Mouse (Mus musculus) MEL (cell line): ENCODE measurements around the gene Ints4. TPM values are rescaled to one million over a fixed set of nuclear protein-coding genes. Genes with fewer than 3 reads are reported as not detected.
A peak's percentile ranks its signal among the peaks of the same experiment; 100 is the strongest.

Experiments
- DNase-seq: peaks from one replicate; pipeline ENCODE4 v3.0.0; 2011; ENCODE audit warnings: low read depth, low spot score
- H3K27ac ChIP-seq: 2 replicates; pipeline ENCODE4 v1.5.1; 2012; ENCODE audit warnings: low read depth, mild to moderate bottlenecking, control low read depth, low read length, moderate library complexity; ENCODE audit not compliant: control insufficient read depth
- H3K27me3 ChIP-seq, 2 experiments: fragments of 150-350 bp in 1 of 2; sonication (generic) in 1 of 2; 2 replicates each; pipeline ENCODE4 v1.6.1; 2012; ENCODE audit warnings: low read length in 2 of 2, mild to moderate bottlenecking in 2 of 2, improper control_type of control experiment in 1 of 2, moderate library complexity in 1 of 2; ENCODE audit not compliant: insufficient read depth in 2 of 2, control insufficient read depth in 1 of 2
- H3K36me3 ChIP-seq, 2 experiments: 2 replicates each; pipeline ENCODE4 v1.6.1; 2012 to 2014; ENCODE audit warnings: low read length in 2 of 2, improper control_type of control experiment in 1 of 2, inconsistent platforms in 1 of 2, mild to moderate bottlenecking in 1 of 2; ENCODE audit not compliant: insufficient read depth in 2 of 2, control insufficient read depth in 1 of 2
- H3K4me1 ChIP-seq, 2 experiments: fragments of 150-350 bp in 1 of 2; sonication (generic) in 1 of 2; 2 replicates each; pipeline ENCODE4 v1.6.1; 2012; ENCODE audit warnings: low read length in 2 of 2, improper control_type of control experiment in 1 of 2, mild to moderate bottlenecking in 1 of 2; ENCODE audit not compliant: insufficient read depth in 2 of 2, control insufficient read depth in 1 of 2
- H3K4me3 ChIP-seq, 2 experiments: fragments of 150-350 bp in 1 of 2; sonication (generic) in 1 of 2; 2 replicates each; pipeline ENCODE4 v1.5.1; 2012; ENCODE audit warnings: low read depth in 2 of 2, low read length in 2 of 2, mild to moderate bottlenecking in 2 of 2, moderate library complexity in 2 of 2, control low read depth in 1 of 2, improper control_type of control experiment in 1 of 2; ENCODE audit not compliant: control insufficient read depth in 1 of 2, insufficient read depth in 1 of 2
- H3K79me2 ChIP-seq: 2 replicates; pipeline ENCODE4 v1.6.1; 2012; ENCODE audit warnings: mild to moderate bottlenecking, low read length, moderate library complexity; ENCODE audit not compliant: control insufficient read depth, poor library complexity, insufficient read depth
- H3K9ac ChIP-seq: 2 replicates; pipeline ENCODE4 v1.6.1; 2012; ENCODE audit warnings: low read depth, mild to moderate bottlenecking, control low read depth, low read length, moderate library complexity; ENCODE audit not compliant: control insufficient read depth, poor library complexity, severe bottlenecking
- H3K9me3 ChIP-seq: fragments of 150-350 bp; sonication (generic); replicated peaks from 2 replicates; pipeline ENCODE4 v1.6.1; 2012; ENCODE audit warnings: mild to moderate bottlenecking, low read length, improper control_type of control experiment, moderate library complexity; ENCODE audit not compliant: insufficient read depth
- BHLHE40 ChIP-seq: IDR thresholded peaks from 2 replicates; pipeline ENCODE4 v1.6.1; 2012; ENCODE audit warnings: low read depth, mild to moderate bottlenecking, inconsistent platforms, low read length, improper control_type of control experiment, borderline replicate concordance
- CTCF ChIP-seq, 3 experiments: IDR thresholded peaks in 2 of 3; conservative IDR thresholded peaks in 1 of 3; 2 replicates each; pipeline ENCODE4 v1.5.1; 2011 to 2012; ENCODE audit warnings: low read length in 3 of 3, low read depth in 2 of 3, mild to moderate bottlenecking in 2 of 3, improper control_type of control experiment in 1 of 3, inconsistent platforms in 1 of 3, mixed read lengths in 1 of 3, moderate library complexity in 1 of 3; ENCODE audit not compliant: control insufficient read depth in 1 of 3, insufficient read depth in 1 of 3, poor library complexity in 1 of 3, severe bottlenecking in 1 of 3
- EP300 ChIP-seq, 2 experiments: IDR thresholded peaks; 2 replicates each; pipeline ENCODE4 v1.6.1; 2011; ENCODE audit warnings: improper control_type of control experiment in 2 of 2, low read length in 2 of 2, low read depth in 1 of 2, mild to moderate bottlenecking in 1 of 2
- GATA1 ChIP-seq: IDR thresholded peaks from 2 replicates; pipeline ENCODE4 v1.6.1; 2011; ENCODE audit warnings: low read depth, low read length, improper control_type of control experiment
- JUND ChIP-seq: IDR thresholded peaks from 2 replicates; pipeline ENCODE4 v1.6.1; 2011; ENCODE audit warnings: low read depth, mild to moderate bottlenecking, improper control_type of control experiment, low read length
- KAT2A ChIP-seq: conservative IDR thresholded peaks from 2 replicates; pipeline ENCODE4 v1.6.1; 2012; ENCODE audit warnings: low read depth, low read length, improper control_type of control experiment, inconsistent platforms
- MAFK ChIP-seq: IDR thresholded peaks from 2 replicates; pipeline ENCODE4 v1.6.1; 2011; ENCODE audit warnings: low read depth, mild to moderate bottlenecking, low read length, improper control_type of control experiment, borderline replicate concordance
- MAX ChIP-seq: IDR thresholded peaks from 2 replicates; pipeline ENCODE4 v1.6.1; 2011; ENCODE audit warnings: low read length, improper control_type of control experiment
- MXI1 ChIP-seq: IDR thresholded peaks from 2 replicates; pipeline ENCODE4 v1.6.1; 2011; ENCODE audit warnings: mild to moderate bottlenecking, low read depth, low read length, improper control_type of control experiment
- MYB ChIP-seq: IDR thresholded peaks from 2 replicates; pipeline ENCODE4 v1.6.1; 2011; ENCODE audit warnings: mild to moderate bottlenecking, low read depth, low read length, improper control_type of control experiment
- MYC ChIP-seq: IDR thresholded peaks from 2 replicates; pipeline ENCODE4 v1.6.1; 2011; ENCODE audit warnings: low read depth, mild to moderate bottlenecking, low read length, improper control_type of control experiment, moderate library complexity
- NELFE ChIP-seq: IDR thresholded peaks from 2 replicates; pipeline ENCODE4 v1.6.1; 2011; ENCODE audit warnings: low read depth, low read length, improper control_type of control experiment
- POLR2A ChIP-seq, 2 experiments: IDR thresholded peaks; 2 replicates each; pipeline ENCODE4 v1.6.1; 2011 to 2012; ENCODE audit warnings: low read length in 2 of 2, mild to moderate bottlenecking in 2 of 2, control low read depth in 1 of 2, improper control_type of control experiment in 1 of 2, low read depth in 1 of 2, moderate library complexity in 1 of 2; ENCODE audit not compliant: control insufficient read depth in 1 of 2, insufficient read depth in 1 of 2, poor library complexity in 1 of 2
- RAD21 ChIP-seq: IDR thresholded peaks from 2 replicates; pipeline ENCODE4 v1.6.1; 2011; ENCODE audit warnings: mild to moderate bottlenecking, low read depth, low read length, improper control_type of control experiment
- SIN3A ChIP-seq: IDR thresholded peaks from 2 replicates; pipeline ENCODE4 v1.6.1; 2012; ENCODE audit warnings: low read length, improper control_type of control experiment, inconsistent platforms
- TAL1 ChIP-seq: IDR thresholded peaks from 2 replicates; pipeline ENCODE4 v1.6.1; 2012; ENCODE audit warnings: mild to moderate bottlenecking, inconsistent platforms, low read length, moderate library complexity, mixed read lengths
- TCF12 ChIP-seq: IDR thresholded peaks from 2 replicates; pipeline ENCODE4 v1.6.1; 2014; ENCODE audit warnings: low read depth, mild to moderate bottlenecking, inconsistent platforms, low read length, improper control_type of control experiment, moderate library complexity
- USF1 ChIP-seq: IDR thresholded peaks from 2 replicates; pipeline ENCODE4 v1.6.1; 2014; ENCODE audit warnings: low read depth, mild to moderate bottlenecking, inconsistent platforms, low read length, improper control_type of control experiment, moderate library complexity
- USF2 ChIP-seq, 2 experiments: IDR thresholded peaks; 2 replicates each; pipeline ENCODE4 v1.6.1; 2011 to 2012; ENCODE audit warnings: improper control_type of control experiment in 2 of 2, low read length in 2 of 2, borderline replicate concordance in 1 of 2, inconsistent platforms in 1 of 2, low read depth in 1 of 2, mild to moderate bottlenecking in 1 of 2; ENCODE audit not compliant: insufficient read depth in 1 of 2
- ZKSCAN1 ChIP-seq: IDR thresholded peaks from 2 replicates; pipeline ENCODE4 v1.6.1; 2012; ENCODE audit warnings: low read depth, mild to moderate bottlenecking, inconsistent platforms, low read length, improper control_type of control experiment, moderate library complexity
- ZMIZ1 ChIP-seq: IDR thresholded peaks from 2 replicates; pipeline ENCODE4 v1.6.1; 2012; ENCODE audit warnings: low read depth, mild to moderate bottlenecking, inconsistent platforms, low read length, improper control_type of control experiment, moderate library complexity
- polyA plus RNA-seq, 2 experiments: library from polyadenylated mRNA; stranded (reverse) in 1 of 2; unstranded in 1 of 2; fragments of >175 nt in 1 of 2; fragments of >200 nt in 1 of 2; gene quantifications; 2 replicates each; pipeline versions ENCODE4 v1.2.1 to v1.2.4; 2012; ENCODE audit warnings: low replicate concordance in 2 of 2, low read depth in 1 of 2; ENCODE audit not compliant: insufficient read length in 2 of 2, insufficient read depth in 1 of 2, missing spikeins in 1 of 2
- total RNA-seq: library from RNA; depleted of rRNA; stranded (reverse); fragments of 300-350 nt; gene quantifications from 2 replicates; pipeline ENCODE4 v1.2.3, GENCODE M21; 2012

Gene Ints4
- total and polyA plus RNA-seq, 3 experiments: 53.7 to 73.9 TPM; not detected in 1

GRCm38 (mm10) chr7:97452196-97452595 is 28.6 kb upstream of the Ints4 start:
- no peak overlapping the region for H3K4me3 ChIP-seq
- peaks cover 3 to 6% of the 10 kb centered on the region in 2 experiments; a peak in 3 of 4 replicates for H3K4me1 ChIP-seq
- H3K9me3 ChIP-seq: no peaks in the 10 kb centered on the region
- H3K9ac ChIP-seq: no peak overlapping the region
- no peak for DNase-seq
- no peak overlapping the region for H3K27ac ChIP-seq
- no peaks in the 10 kb centered on the region for H3K79me2 ChIP-seq
- peaks cover 0 to 1% of the 10 kb centered on the region in 2 experiments; a peak in 1 of 4 replicates for H3K27me3 ChIP-seq
- TF ChIP-seq MYB (no peak), EP300 (IDR thresholded peaks at IDR 0.05; ENCODE audit: low read depth in 1 of 2, low read length in 2 of 2) (no peak), JUND (no peak), ZMIZ1 (no peak), MXI1 (no peak), KAT2A (no peak), ZKSCAN1 (no peak), BHLHE40 (no peak), USF2 (IDR thresholded peaks at IDR 0.05; ENCODE audit: borderline replicate concordance in 1 of 2, insufficient read depth in 1 of 2, low read depth in 1 of 2, low read length in 2 of 2) (no peak), NELFE (no peak), GATA1 (no peak), CTCF (IDR thresholded peaks at IDR 0.05 in 2 of 3, conservative IDR thresholded peaks at IDR 0.05 in 1 of 3; ENCODE audit: control insufficient read depth in 1 of 3, insufficient read depth in 1 of 3, low read depth in 2 of 3, low read length in 3 of 3, poor library complexity in 1 of 3, severe bottlenecking in 1 of 3) (no peak), MAFK (no peak)
- peaks cover 0 to 2% of the 10 kb centered on the region in 2 experiments; a peak in 2 of 4 replicates for H3K36me3 ChIP-seq

- no peak for TF ChIP-seq TCF12
- peak; percentile 82 for TF ChIP-seq MYC
- TF ChIP-seq GATA1: 0 out of 2 replicates have a peak, but pooled peaks have one; percentile 27
- no peak for TF ChIP-seq RAD21
- TF ChIP-seq TAL1: peak; percentile 41
- TF ChIP-seq MAFK: no peak
- TF ChIP-seq USF1: peak; percentile 46; the same call in 1 of the 2 replicates
- peak; percentile 80 for TF ChIP-seq MAX
- peak in 1 of 2 experiments; percentile 35; a peak in 1 of 4 replicates for TF ChIP-seq POLR2A (IDR thresholded peaks at IDR 0.05; ENCODE audit: control insufficient read depth in 1 of 2, insufficient read depth in 1 of 2, low read depth in 1 of 2, low read length in 2 of 2, poor library complexity in 1 of 2)
- TF ChIP-seq MXI1: peak; percentile 96
- TF ChIP-seq SIN3A: peak; percentile 70
- Histone ChIP-seq H3K9ac (peak overlapping the region; percentile 52), H3K9me3 (no peaks in the 10 kb centered on the region), H3K27me3 (no peaks in the 10 kb centered on the region), H3K36me3 (peaks cover 0 to 2% of the 10 kb centered on the region in 2 experiments; a peak in 2 of 4 replicates), H3K4me3 (peak overlapping the region; percentile 50 to 51), H3K27ac (no peak overlapping the region), H3K79me2 (no peaks in the 10 kb centered on the region), H3K4me1 (peaks cover 3 to 6% of the 10 kb centered on the region in 2 experiments; a peak in 3 of 4 replicates)
- DNase-seq: peak; percentile 77
Observed at GRCm38 (mm10) chr7:97453141-97453921, 27.4 kb upstream of the Ints4 start.
